Mouse (Mus musculus) liver, embryonic 16.5 days (tissue): ENCODE results near the gene Prickle4. TPM values are rescaled to one million over a fixed set of nuclear protein-coding genes. Genes with fewer than 3 reads are reported as not detected.

Experiments
- ATAC-seq: fragments of 200-750 bp; cut with Nextera tagmentation; 2 replicates; pipeline ENCODE4 v1.8.0; 2017; ENCODE audit warnings: low read depth, mild to moderate bottlenecking, moderate number of reproducible peaks, moderate library complexity
- H3K27ac ChIP-seq: fragments of 300-500 bp; sonication (generic); 2 replicates; pipeline ENCODE4 v1.5.1; 2014; ENCODE audit warnings: mild to moderate bottlenecking, low read length
- H3K27me3 ChIP-seq: fragments of 300-500 bp; sonication (generic); 2 replicates; pipeline ENCODE4 v1.6.1; 2014; ENCODE audit warnings: low read depth, low read length, mixed read lengths; ENCODE audit not compliant: control insufficient read depth, insufficient read depth
- H3K36me3 ChIP-seq: fragments of 300-500 bp; sonication (generic); 2 replicates; pipeline ENCODE4 v1.6.1; 2014; ENCODE audit warnings: mild to moderate bottlenecking; ENCODE audit not compliant: control insufficient read depth, insufficient read depth
- H3K4me1 ChIP-seq: fragments of 300-500 bp; sonication (generic); 2 replicates; pipeline ENCODE4 v1.6.1; 2014; ENCODE audit warnings: low read depth, low read length, mixed read lengths; ENCODE audit not compliant: control insufficient read depth
- H3K4me2 ChIP-seq: fragments of 300-500 bp; sonication (generic); 2 replicates; pipeline ENCODE4 v1.6.1; 2014; ENCODE audit warnings: low read depth, low read length, mixed read lengths
- H3K4me3 ChIP-seq: fragments of 300-500 bp; sonication (generic); 2 replicates; pipeline ENCODE4 v1.5.1; 2014; ENCODE audit warnings: low read depth, mild to moderate bottlenecking, low read length
- H3K9ac ChIP-seq: fragments of 300-500 bp; sonication (generic); 2 replicates; pipeline ENCODE4 v1.6.1; 2014; ENCODE audit warnings: low read depth, low read length
- H3K9me3 ChIP-seq: fragments of 300-500 bp; sonication (generic); replicated peaks from 2 replicates; pipeline ENCODE4 v1.6.1; 2016; ENCODE audit warnings: low read length; ENCODE audit not compliant: control insufficient read depth
- WGBS: fragments of 180-500 bp; shearing (Covaris S2); extraction: QIAGEN DNeasy Blood & Tissue Kit; methylation state at CpG from one replicate; pipeline ENCODE4 v1.1.7; 2014; ENCODE audit not compliant: insufficient replicate concordance; 5-methylcytosine and 5-hydroxymethylcytosine counted together
- polyA plus RNA-seq: library from polyadenylated mRNA; unstranded; fragments of >200 nt; fragmentation: Nextera tagmentation; extraction: Ambion mirVana; gene quantifications from 2 replicates; pipeline ENCODE4 v1.2.1, GENCODE M21; 2015

Gene Prickle4
- 0.25 TPM in 1 of 2 replicates, not detected in the other for polyA plus RNA-seq

- peak within 1 kb of the TSS; percentile 90 for H3K4me2 ChIP-seq
- no peaks in the 10 kb centered on the region for H3K36me3 ChIP-seq
- H3K4me3 ChIP-seq = peak within 1 kb of the TSS; percentile 70
- peak; percentile 89 for ATAC-seq
- peaks cover 17% of the 10 kb centered on the region for H3K27me3 ChIP-seq
- H3K27ac ChIP-seq = peak within 1 kb of the TSS; percentile 60
- H3K9me3 ChIP-seq = no peaks in the 10 kb centered on the region
- WGBS = under 1% methylated on average over 81 of the region's 82 CpGs
- H3K9ac ChIP-seq = peak within 1 kb of the TSS; percentile 65
- peaks cover 17% of the 10 kb centered on the region for H3K4me1 ChIP-seq
These were observed at the start of gene Prickle4 for GRCm38 (mm10) chr17:47694503-47695336. Gene Prickle4, minus strand, starts transcription at chr17:47694736.

DNA sequence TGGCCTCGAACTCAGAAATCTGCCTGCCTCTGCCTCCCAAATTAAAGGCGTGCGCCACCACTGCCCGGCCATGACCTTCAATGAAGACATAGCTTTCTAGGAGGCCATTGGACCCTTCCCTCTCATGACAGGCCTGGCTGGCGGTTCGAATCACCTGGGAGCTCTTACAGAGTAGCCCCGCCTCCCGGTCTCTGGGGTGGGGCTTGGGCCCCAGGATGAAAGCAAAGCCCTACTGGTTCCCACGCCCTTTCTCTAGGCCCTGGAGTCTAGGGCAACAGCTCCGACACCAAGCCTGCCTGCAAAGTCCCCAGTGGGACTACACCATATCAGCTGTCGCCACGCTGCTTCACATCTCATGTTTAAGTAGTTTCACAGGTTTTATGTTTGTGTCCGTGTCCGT is 49.5 kb upstream of the Prickle4 start:
- WGBS = 75% methylated on average over 14 of the region's 14 CpGs
- peaks cover 26% of the 10 kb centered on the region for H3K4me1 ChIP-seq

GRCm38 (mm10) chr17:47742991-47743734 is 48.6 kb upstream of the Prickle4 start:
- ATAC-seq = peak; percentile 68
- Histone ChIP-seq H3K4me1 (peaks cover 28% of the 10 kb centered on the region), H3K27me3 (peaks cover 10% of the 10 kb centered on the region), H3K4me2 (peak overlapping the region; percentile 44), H3K9me3 (peaks cover 4% of the 10 kb centered on the region), H3K27ac (no peak overlapping the region), H3K4me3 (no peak overlapping the region), H3K9ac (no peak overlapping the region; the same call in 1 of the 2 replicates), H3K36me3 (no peaks in the 10 kb centered on the region)
- 12% methylated on average over 16 of the region's 16 CpGs for WGBS

More for the DNA sequence above, 49.5 kb upstream of the Prickle4 start:
- no peaks in the 10 kb centered on the region for H3K36me3 ChIP-seq
- H3K27me3 ChIP-seq = peaks cover 3% of the 10 kb centered on the region
- no peak overlapping the region for H3K4me2 ChIP-seq
- H3K27ac ChIP-seq = no peak overlapping the region
- no peak overlapping the region for H3K4me3 ChIP-seq
- peaks cover 4% of the 10 kb centered on the region for H3K9me3 ChIP-seq
- ATAC-seq = no peak
- no peak overlapping the region for H3K9ac ChIP-seq

GRCm38 (mm10) chr17:47740186-47740585 is 45.6 kb upstream of the Prickle4 start:
- H3K27me3 ChIP-seq = peaks cover 18% of the 10 kb centered on the region
- H3K36me3 ChIP-seq = no peaks in the 10 kb centered on the region
- no peak overlapping the region for H3K27ac ChIP-seq
- H3K4me3 ChIP-seq = no peak overlapping the region
- H3K4me1 ChIP-seq = peaks cover 33% of the 10 kb centered on the region
- WGBS = 67% methylated on average over 2 of the region's 2 CpGs
- H3K9me3 ChIP-seq = peaks cover 4% of the 10 kb centered on the region
- H3K4me2 ChIP-seq = no peak overlapping the region
- no peak for ATAC-seq
- H3K9ac ChIP-seq = no peak overlapping the region

DNA sequence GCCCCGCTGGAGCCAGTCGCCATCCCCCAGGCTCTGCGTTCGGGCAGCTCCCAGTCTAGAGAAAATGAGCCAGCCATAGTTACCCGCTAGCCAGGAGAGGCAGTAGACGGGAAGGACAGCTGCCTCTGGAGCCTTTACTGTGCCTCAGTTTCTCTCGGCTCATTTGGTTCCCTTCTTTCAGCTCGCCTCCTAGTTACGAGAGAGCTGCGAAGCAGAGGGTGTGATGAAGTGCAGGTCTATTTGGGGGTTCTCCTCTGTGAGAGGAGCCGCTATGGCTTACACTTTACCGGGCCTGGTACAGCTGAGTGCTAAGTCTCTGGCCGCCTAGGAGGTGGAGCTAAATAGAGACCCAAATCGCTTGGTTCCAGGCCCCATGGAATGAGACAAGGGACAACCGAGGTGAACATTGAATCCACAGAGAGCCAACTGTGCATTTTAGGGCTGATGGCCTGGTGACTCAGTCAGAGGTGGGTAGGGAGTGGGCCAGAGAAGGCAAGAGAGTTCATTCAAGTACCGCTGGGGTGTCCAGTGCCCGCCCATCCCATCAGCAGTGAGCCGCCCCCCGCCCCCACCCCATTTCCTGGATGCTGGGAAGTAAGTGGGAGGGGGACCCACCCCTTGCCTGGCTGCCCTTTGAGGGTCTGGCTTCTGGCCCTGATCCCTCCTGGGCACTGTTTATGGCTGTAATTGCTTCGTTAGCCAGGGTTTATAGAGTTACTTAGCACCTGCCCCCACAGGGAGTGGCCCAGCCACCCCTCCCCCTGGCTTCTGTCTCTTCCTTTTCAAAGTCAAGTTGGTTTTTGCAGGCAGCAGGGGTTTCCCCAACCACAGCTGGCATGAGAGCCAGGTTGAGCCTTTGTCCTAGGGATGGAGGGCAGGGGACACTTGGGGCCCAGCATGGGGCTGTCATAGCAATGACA is 44.6 kb upstream of the Prickle4 start:
- Histone ChIP-seq H3K4me2 (peak overlapping the region; percentile 99), H3K27ac (no peak overlapping the region), H3K36me3 (no peaks in the 10 kb centered on the region), H3K9ac (peak overlapping the region; percentile 52), H3K4me1 (peaks cover 33% of the 10 kb centered on the region), H3K9me3 (no peaks in the 10 kb centered on the region), H3K4me3 (peak overlapping the region; percentile 77), H3K27me3 (peaks cover 18% of the 10 kb centered on the region)
- no peak for ATAC-seq
- 19% methylated on average over 20 of the region's 20 CpGs for WGBS

GRCm38 (mm10) chr17:47738066-47738878 is 43.7 kb upstream of the Prickle4 start:
- peak overlapping the region; percentile 77 for H3K4me3 ChIP-seq
- peak; percentile 15 for ATAC-seq
- 2% methylated on average over 60 of the region's 61 CpGs for WGBS
- H3K4me1 ChIP-seq = peaks cover 26% of the 10 kb centered on the region
- H3K9me3 ChIP-seq = no peaks in the 10 kb centered on the region
- peak overlapping the region; percentile 52 for H3K9ac ChIP-seq
- H3K36me3 ChIP-seq = no peaks in the 10 kb centered on the region
- H3K27me3 ChIP-seq = peaks cover 18% of the 10 kb centered on the region
- H3K27ac ChIP-seq = peak overlapping the region; percentile 37; the same call in 1 of the 2 replicates
- H3K4me2 ChIP-seq = peak overlapping the region; percentile 99

DNA sequence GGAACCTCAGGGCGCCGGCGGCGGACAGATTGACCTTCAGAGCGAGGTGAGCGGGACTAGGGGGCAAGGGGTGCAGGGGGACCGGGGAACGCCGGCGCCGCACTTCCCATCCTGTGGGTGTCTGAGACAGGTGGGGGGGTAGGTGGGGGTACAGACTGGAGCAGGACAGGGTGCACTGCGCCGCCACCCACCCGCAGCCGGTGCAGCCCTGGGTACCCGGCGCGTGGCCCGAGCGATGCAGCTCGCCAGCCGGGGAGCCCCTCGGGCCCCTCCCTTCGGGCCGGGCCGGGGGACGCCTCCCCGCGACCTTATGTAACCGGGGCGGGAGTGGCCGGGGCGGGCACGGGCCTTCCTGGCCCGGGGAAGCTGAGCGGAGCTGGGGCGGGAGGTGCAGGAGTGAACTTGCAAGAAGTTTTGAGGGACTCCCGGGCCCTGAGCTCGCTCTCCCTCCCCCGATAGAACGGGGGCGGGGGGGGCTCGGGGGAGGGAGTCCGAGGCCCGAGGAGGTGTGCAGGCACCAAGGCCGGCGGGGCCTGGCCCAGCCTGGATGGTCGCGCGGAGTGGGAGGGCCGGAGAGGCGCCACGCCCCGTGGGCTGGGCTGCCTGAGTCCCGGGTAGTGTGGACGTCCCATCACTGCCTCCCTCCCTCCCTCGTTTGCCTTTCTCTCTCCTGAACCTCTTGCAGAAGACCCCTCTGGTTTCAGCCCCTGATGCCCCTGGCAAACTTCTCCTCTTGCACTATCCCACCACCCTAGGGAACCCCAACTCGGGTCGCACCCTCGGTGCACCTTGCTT is 42.9 kb upstream of the Prickle4 start:
- no peaks in the 10 kb centered on the region for H3K9me3 ChIP-seq
- peak overlapping the region; percentile 99 for H3K4me2 ChIP-seq
- peaks cover 18% of the 10 kb centered on the region for H3K4me1 ChIP-seq
- peak overlapping the region; percentile 77 for H3K4me3 ChIP-seq
- peaks cover 18% of the 10 kb centered on the region for H3K27me3 ChIP-seq
- under 1% methylated on average over 50 of the region's 60 CpGs for WGBS
- H3K9ac ChIP-seq = peak overlapping the region; percentile 73
- H3K36me3 ChIP-seq = no peaks in the 10 kb centered on the region
- H3K27ac ChIP-seq = peak overlapping the region; percentile 82
- peak; percentile 80 for ATAC-seq
